Mouse (Mus musculus) gastrocnemius, postnatal 25 days (tissue): ENCODE results near the gene Cplx2. TPM values are rescaled to one million over a fixed set of nuclear protein-coding genes. Genes with fewer than 3 reads are reported as not detected.

Experiments used
- DNase-seq: peaks from one replicate; pipeline ENCODE4 v3.0.0; 2022
- total RNA-seq, 2 experiments: library from RNA; stranded (reverse); gene quantifications; 1 replicate in 1 of 2; 2 replicates in 1 of 2; pipeline ENCODE4 v1.2.3; 2021

Cplx2 gene
- total RNA-seq, 2 experiments from 2014 or later = 1.3 to 1.7 TPM

GRCm38 (mm10) chr13:54403224-54404070, 32.3 kb downstream of the Cplx2 start:
- no peak for DNase-seq

GRCm38 (mm10) chr13:54404205-54404604, 33.1 kb downstream of the Cplx2 start:
- no peak for DNase-seq

GRCm38 (mm10) chr13:54405805-54406204, 34.7 kb downstream of the Cplx2 start:
- no peak for DNase-seq

GRCm38 (mm10) chr13:54411656-54412055, 40.5 kb downstream of the Cplx2 start:
- DNase-seq = no peak

DNA sequence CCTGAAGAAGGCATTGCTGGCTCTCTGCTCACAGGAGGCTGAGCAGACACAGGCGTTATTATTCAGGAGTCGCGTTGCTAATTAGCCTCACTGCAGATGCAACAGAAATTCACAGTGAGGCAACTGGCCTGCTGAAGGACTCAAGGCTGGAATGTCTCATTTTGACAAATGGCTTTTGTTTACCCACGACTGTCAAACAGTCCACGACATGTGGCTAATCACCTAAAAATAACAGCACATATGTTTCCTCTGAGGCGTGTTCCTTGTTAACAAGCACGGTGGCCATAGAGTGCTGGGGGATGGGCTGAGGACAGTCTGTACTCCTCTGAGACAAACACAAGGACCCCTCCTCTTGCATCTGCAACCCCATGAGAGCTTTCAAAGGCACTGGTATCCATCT, 41.1 kb downstream of the Cplx2 start:
- no peak for DNase-seq

- no peak for DNase-seq
These were observed 41.6 kb downstream of the Cplx2 start for GRCm38 (mm10) chr13:54412721-54413120.

DNA sequence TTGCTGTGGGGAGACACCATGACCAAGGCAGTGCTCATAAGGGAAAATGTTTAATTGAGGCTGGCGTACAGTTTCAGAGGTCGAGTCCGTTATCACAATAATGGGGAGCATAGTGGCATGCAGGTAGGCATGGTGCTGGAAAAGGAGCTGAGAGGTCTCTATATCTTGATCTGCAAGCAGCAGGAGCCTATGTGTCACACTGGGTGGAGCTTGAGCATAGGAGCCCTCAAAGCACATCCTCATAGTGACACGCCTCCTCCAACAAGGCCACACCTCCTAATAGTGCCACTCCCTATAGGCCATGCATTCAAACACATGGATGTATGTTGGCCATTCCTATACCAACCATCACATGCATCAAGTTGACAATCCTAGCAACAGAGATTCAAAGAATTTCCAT, 43.9 kb downstream of the Cplx2 start:
- no peak for DNase-seq

DNA sequence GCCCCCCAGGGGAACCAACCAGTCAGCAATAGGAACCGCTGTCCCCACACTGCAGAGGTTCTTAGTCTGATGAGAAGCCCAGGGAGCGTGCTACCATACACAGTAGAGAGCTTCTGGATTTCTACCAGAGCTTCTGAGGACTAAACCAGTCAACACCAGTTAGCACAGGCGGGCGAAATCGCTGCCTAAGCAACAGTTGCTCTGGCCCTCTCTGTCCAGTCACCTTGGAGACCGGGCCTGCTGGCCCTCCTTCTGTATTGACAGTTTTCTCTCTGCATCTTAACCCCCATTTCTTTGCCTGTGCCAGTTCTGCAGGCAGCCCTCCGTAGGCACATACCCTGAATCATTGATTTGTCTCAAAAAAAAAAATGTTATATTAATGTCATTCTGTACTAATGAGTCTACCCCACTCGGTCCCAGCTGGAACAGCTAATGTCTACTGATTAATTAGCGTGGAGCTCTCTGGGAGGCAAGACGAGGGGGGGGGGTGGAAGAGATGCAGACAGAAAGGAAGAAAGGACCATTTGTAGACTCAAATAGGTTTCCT, 47.7 kb downstream of the Cplx2 start:
- no peak for DNase-seq

DNA sequence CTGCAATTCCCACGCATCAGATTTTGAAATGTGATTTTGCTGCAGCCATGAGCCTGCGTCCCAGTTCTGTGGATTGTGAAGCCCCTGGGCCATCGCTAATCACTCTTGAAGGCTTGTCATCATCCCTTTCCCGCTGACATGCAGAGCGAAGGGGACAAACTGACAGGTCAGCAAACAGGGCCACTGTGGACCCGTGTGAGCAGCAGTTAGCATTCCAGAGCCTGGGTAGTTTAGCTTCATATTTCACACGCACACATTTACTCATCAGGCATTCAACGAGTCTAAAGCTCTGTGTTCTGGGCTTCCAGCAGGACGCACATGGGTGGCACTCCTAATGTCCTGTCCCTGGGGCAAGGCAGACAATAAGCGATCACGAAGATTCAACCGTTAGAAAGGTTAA, 49.1 kb downstream of the Cplx2 start:
- DNase-seq = no peak

- no peak for DNase-seq
These were observed 54.1 kb downstream of the Cplx2 start for GRCm38 (mm10) chr13:54425269-54425668.

DNA sequence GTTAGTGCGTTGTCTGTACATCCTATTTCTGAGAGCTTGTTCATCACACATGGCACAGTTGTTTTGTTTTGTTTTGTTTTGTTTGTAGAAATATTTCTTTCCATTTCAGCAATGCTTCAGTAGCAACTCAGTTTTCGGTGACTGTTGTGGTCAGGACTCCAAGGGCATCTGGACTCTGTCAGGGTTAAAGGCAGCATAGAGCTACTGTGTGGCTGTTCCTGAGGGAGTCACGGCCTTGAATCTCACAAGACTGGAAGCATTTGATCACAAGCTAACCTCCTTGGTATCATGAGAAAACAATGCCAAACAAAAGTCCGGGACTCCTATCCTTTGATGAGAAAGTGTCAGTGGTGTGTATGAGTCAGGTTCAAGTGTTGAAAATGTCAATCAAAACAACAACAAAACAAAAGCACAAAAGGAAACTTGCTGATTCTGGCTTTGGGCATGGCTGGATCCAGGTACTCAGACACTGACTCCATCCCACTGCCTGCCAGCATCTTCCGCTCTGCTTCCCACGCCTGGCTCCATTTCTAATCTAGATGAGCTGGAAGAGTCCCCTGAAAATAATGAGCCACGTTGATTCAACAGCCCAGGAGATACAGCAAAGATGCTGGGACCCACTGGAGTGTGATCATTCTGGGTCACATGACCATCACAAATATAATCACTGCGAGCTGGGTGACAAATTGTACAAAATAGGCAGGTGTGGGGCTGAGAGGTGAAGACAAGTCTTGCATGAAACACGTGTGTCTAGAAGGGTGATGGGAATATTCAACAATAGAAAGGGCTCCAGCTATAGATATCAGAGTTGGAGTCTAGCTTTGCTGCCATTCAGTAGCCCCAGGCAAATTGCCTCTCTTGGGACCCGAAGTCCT, 55.9 kb downstream of the Cplx2 start:
- DNase-seq = no peak

DNA sequence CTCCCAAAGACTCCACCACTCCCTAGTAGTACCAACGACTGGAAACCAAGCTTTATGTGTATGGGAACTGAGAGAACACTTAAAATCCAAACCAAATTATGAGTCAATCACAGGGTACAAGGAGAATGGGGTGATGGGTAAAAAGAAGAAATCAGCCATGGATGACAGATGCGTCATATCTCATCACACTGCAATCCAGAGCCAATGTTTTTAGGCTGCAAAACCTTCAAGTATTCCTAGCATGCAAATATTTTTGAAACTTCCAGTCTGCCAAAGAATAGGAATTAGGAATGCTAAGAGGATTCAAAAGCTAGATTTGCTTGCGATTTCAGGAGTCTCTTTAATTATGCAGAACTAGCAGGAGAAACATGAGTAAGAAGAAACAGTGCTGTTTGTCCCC, 57.6 kb downstream of the Cplx2 start:
- DNase-seq = no peak

DNA sequence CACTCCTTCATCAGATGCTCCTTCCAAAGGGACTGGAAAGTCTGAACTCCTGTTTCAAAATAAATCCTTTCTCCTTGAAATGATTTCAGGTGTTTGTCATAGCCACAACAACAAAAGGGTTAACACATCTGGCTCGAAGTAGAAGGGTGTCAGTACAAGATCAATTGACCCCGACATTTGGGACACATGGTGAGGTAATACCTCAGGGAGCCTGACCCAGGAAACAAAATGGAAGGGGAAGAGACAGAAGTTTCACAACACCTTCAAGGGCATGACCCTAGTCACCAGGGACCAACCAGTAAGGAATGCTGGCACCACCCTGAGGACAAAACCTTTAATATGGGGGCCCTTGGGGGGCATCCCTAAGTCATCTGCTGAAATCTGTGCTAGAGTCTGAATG, 58.9 kb downstream of the Cplx2 start:
- DNase-seq = no peak

- no peak for DNase-seq
These were observed 60.0 kb downstream of the Cplx2 start for GRCm38 (mm10) chr13:54431161-54431560.

Other genes with a start within 250 kb of the Cplx2 start
- gene Hrh2, start 179.2 kb upstream of the Cplx2 start, total RNA-seq = not detected
- gene Thoc3, start 97.5 kb downstream of the Cplx2 start, total RNA-seq = 10 to 100 TPM; 11.3 to 13.8 TPM
- 1 to 10 TPM; 1.7 TPM for gene Simc1, start 132.4 kb downstream of the Cplx2 start, total RNA-seq
- gene 4833439L19Rik, start 194.1 kb downstream of the Cplx2 start, total RNA-seq = 100 to 1,000 TPM; 145 to 160 TPM
- 1 to 10 TPM; 2.3 to 3.2 TPM for gene Arl10, start 203.7 kb downstream of the Cplx2 start, total RNA-seq
- gene Nop16, start 218.7 kb downstream of the Cplx2 start, total RNA-seq = 10 to 100 TPM; 16.5 to 17.4 TPM
- 100 to 1,000 TPM; 144 to 150 TPM for gene Higd2a, start 218.9 kb downstream of the Cplx2 start, total RNA-seq
- gene Cltb, start 240.0 kb downstream of the Cplx2 start, total RNA-seq = 100 to 1,000 TPM; 117 to 135 TPM